Mouse (Mus musculus): ENCODE data around the gene Nme8. TPM values are rescaled to one million over a fixed set of nuclear protein-coding genes. Genes with fewer than 3 reads are reported as not detected.

Nme8 gene
- 0.14 TPM in 1 of 2 replicates, not detected in the other for polyA plus RNA-seq (2015; fragmentation: Nextera tagmentation; extraction: Ambion mirVana)

DNA sequence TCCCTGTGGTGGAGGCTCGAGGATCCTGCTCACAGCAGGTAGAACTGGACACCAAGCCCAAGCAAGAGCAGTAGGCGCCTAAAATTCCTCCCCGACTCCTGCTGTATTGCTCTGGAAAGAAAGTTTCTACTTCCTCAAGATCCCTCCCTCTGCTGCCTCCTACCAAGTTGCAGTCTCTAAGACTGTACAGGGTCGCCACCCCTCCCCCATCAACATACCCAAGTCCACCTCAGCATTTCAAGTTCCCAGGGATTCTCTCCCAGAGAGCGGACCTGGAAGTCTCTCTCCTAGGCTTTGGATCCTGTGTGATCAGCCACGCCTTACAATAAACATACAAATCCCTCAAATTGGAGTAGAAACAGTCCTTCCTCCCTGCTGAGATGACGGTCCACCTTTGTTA is at the start of gene Nme8:
Gene Nme8, minus strand, starts transcription at position 5 of the 400 bp plus-strand sequence.
- Histone ChIP-seq H3K4me2 (no peak within 1 kb of the TSS), H3K27me3 (0 out of 2 replicates have a peak, but pooled peaks cover 5% of the 10 kb centered on the region), H3K9me3 (no peaks in the 10 kb centered on the region), H3K27ac (no peak within 1 kb of the TSS), H3K9ac (no peak within 1 kb of the TSS), H3K36me3 (no peaks in the 10 kb centered on the region), H3K4me3 (no peak within 1 kb of the TSS), H3K4me1 (replicated peaks) (no peaks in the 10 kb centered on the region)
- 29% methylated on average over 7 of the region's 7 CpGs for WGBS
- ATAC-seq (ENCODE audit: low FRiP score), result no peak

- no peak overlapping the region for H3K4me2 ChIP-seq
- 39% methylated on average over 2 of the region's 2 CpGs for WGBS
- H3K27me3 ChIP-seq, result no peaks in the 10 kb centered on the region
- no peak overlapping the region for H3K4me3 ChIP-seq
- H3K4me1 ChIP-seq (replicated peaks), result no peaks in the 10 kb centered on the region
- H3K9me3 ChIP-seq, result no peaks in the 10 kb centered on the region
- no peak for ATAC-seq (ENCODE audit: low FRiP score)
- H3K27ac ChIP-seq, result no peak overlapping the region
- H3K36me3 ChIP-seq, result no peaks in the 10 kb centered on the region
- H3K9ac ChIP-seq, result no peak overlapping the region
Measured at GRCm38 (mm10) chr13:19745741-19746140, 48.1 kb upstream of the Nme8 start.

GRCm38 (mm10) chr13:19744536-19744935 is 46.9 kb upstream of the Nme8 start:
- Histone ChIP-seq H3K27ac (no peak overlapping the region), H3K27me3 (no peaks in the 10 kb centered on the region), H3K4me1 (replicated peaks) (no peaks in the 10 kb centered on the region), H3K36me3 (no peaks in the 10 kb centered on the region), H3K9me3 (no peaks in the 10 kb centered on the region), H3K4me3 (no peak overlapping the region), H3K4me2 (no peak overlapping the region), H3K9ac (no peak overlapping the region)
- no peak for ATAC-seq (ENCODE audit: low FRiP score)
- WGBS, result 94% methylated on average over 5 of the region's 5 CpGs

DNA sequence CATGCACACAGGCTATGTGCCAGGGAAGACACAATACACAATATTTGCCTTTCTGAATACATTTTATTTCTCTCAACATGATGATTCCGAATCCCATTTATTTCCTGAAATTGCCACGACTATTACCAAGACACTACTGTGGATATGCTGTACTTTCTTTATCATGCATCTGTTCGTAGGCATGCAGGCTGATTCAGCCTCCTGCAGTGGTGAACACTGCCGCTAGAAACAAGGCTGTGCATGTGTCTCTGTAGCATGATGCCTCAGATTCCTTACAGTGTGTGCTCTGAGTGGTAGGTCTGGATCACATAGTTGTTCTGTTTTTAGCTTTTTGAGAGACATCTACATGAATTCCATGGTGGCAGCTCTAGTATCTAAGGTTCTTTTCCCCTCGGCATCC is 37.0 kb upstream of the Nme8 start:
- H3K27me3 ChIP-seq, result no peaks in the 10 kb centered on the region
- no peaks in the 10 kb centered on the region for H3K36me3 ChIP-seq
- no peak overlapping the region for H3K4me2 ChIP-seq
- 84% methylated on average over 5 of the region's 5 CpGs for WGBS
- no peak overlapping the region for H3K9ac ChIP-seq
- H3K4me3 ChIP-seq, result no peak overlapping the region
- no peak overlapping the region for H3K27ac ChIP-seq
- ATAC-seq (ENCODE audit: low FRiP score), result no peak
- no peaks in the 10 kb centered on the region for H3K9me3 ChIP-seq
- H3K4me1 ChIP-seq (replicated peaks), result no peaks in the 10 kb centered on the region

GRCm38 (mm10) chr13:19730826-19731225 is 33.2 kb upstream of the Nme8 start:
- no peak overlapping the region for H3K27ac ChIP-seq
- no peak overlapping the region for H3K9ac ChIP-seq
- H3K4me1 ChIP-seq (replicated peaks), result no peaks in the 10 kb centered on the region
- no peaks in the 10 kb centered on the region for H3K9me3 ChIP-seq
- ATAC-seq (ENCODE audit: low FRiP score), result no peak
- H3K4me2 ChIP-seq, result no peak overlapping the region
- H3K36me3 ChIP-seq, result no peaks in the 10 kb centered on the region
- H3K4me3 ChIP-seq, result no peak overlapping the region
- no peaks in the 10 kb centered on the region for H3K27me3 ChIP-seq
- 88% methylated on average over 2 of the region's 2 CpGs for WGBS

GRCm38 (mm10) chr13:19718954-19719353 is 21.4 kb upstream of the Nme8 start:
- Histone ChIP-seq H3K36me3 (no peaks in the 10 kb centered on the region), H3K27me3 (no peaks in the 10 kb centered on the region), H3K4me3 (no peak overlapping the region), H3K4me1 (replicated peaks) (0 out of 2 replicates have a peak, but pooled peaks cover 3% of the 10 kb centered on the region), H3K4me2 (no peak overlapping the region), H3K9ac (no peak overlapping the region), H3K27ac (no peak overlapping the region), H3K9me3 (no peaks in the 10 kb centered on the region)
- 77% methylated on average over 5 of the region's 5 CpGs for WGBS
- ATAC-seq (ENCODE audit: low FRiP score), result no peak

GRCm38 (mm10) chr13:19717201-19717600 is 19.6 kb upstream of the Nme8 start:
- Histone ChIP-seq H3K9me3 (no peaks in the 10 kb centered on the region), H3K4me2 (no peak overlapping the region), H3K27me3 (no peaks in the 10 kb centered on the region), H3K4me1 (replicated peaks) (0 out of 2 replicates have a peak, but pooled peaks cover 3% of the 10 kb centered on the region), H3K27ac (no peak overlapping the region), H3K9ac (no peak overlapping the region), H3K4me3 (no peak overlapping the region), H3K36me3 (no peaks in the 10 kb centered on the region)
- 0 out of 2 replicates have a peak, but pooled peaks have one; percentile 36 for ATAC-seq (ENCODE audit: low FRiP score)
- WGBS, result 77% methylated on average over 2 of the region's 2 CpGs

GRCm38 (mm10) chr13:19703806-19704205 is 6.2 kb upstream of the Nme8 start:
- H3K9me3 ChIP-seq, result no peaks in the 10 kb centered on the region
- WGBS, result 47% methylated on average over 4 of the region's 4 CpGs
- no peak overlapping the region for H3K27ac ChIP-seq
- H3K9ac ChIP-seq, result no peak overlapping the region
- H3K4me3 ChIP-seq, result no peak overlapping the region
- ATAC-seq (ENCODE audit: low FRiP score), result no peak
- no peaks in the 10 kb centered on the region for H3K36me3 ChIP-seq
- no peak overlapping the region for H3K4me2 ChIP-seq
- H3K4me1 ChIP-seq (replicated peaks), result no peaks in the 10 kb centered on the region
- no peaks in the 10 kb centered on the region for H3K27me3 ChIP-seq

DNA sequence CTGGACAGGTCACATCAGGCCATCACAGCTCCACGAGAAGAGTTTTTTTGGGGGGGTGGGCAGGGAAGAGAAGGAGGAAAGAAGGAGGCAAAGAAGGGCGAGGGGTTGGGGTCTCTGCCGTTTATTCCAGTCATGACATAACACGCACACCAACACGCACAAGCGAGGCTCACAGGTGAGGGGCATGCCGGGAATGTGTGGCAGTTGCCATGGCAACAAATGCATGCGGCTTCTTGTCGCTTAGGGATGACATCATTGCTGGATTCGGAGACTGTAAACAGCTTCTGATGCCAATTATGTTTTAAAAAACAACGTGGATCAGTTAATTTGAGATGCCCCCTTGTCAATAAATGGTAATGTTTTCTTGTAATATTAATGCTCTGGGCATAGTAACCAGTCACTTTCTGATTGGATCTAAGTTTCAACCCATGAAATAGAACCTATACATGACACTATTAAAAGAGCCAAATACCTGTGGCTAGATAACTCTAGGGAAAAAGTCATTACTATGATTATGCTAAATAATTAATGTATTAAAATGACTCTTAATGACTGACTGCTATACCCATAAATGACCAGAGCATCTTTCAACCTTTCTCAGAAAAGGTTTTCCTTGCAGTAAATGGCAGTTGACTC is 4.0 kb upstream of the Nme8 start:
- no peak overlapping the region for H3K9ac ChIP-seq
- H3K4me1 ChIP-seq (replicated peaks), result no peaks in the 10 kb centered on the region
- no peaks in the 10 kb centered on the region for H3K9me3 ChIP-seq
- WGBS, result 65% methylated on average over 11 of the region's 11 CpGs
- H3K4me3 ChIP-seq, result no peak overlapping the region
- 0 out of 2 replicates have a peak, but pooled peaks cover 5% of the 10 kb centered on the region for H3K27me3 ChIP-seq
- no peaks in the 10 kb centered on the region for H3K36me3 ChIP-seq
- H3K4me2 ChIP-seq, result no peak overlapping the region; the same call in 1 of the 2 replicates
- H3K27ac ChIP-seq, result no peak overlapping the region
- ATAC-seq (ENCODE audit: low FRiP score), result peak; percentile 72

- Histone ChIP-seq H3K27ac (no peak overlapping the region), H3K4me2 (no peak overlapping the region; the same call in 1 of the 2 replicates), H3K9ac (no peak overlapping the region), H3K4me3 (no peak overlapping the region), H3K4me1 (replicated peaks) (no peaks in the 10 kb centered on the region), H3K9me3 (no peaks in the 10 kb centered on the region), H3K27me3 (0 out of 2 replicates have a peak, but pooled peaks cover 5% of the 10 kb centered on the region), H3K36me3 (no peaks in the 10 kb centered on the region)
- WGBS, result 79% methylated on average over 4 of the region's 4 CpGs
- ATAC-seq (ENCODE audit: low FRiP score), result 0 out of 2 replicates have a peak, but pooled peaks have one; percentile 3
Measured at GRCm38 (mm10) chr13:19700733-19701442, 3.3 kb upstream of the Nme8 start.

DNA sequence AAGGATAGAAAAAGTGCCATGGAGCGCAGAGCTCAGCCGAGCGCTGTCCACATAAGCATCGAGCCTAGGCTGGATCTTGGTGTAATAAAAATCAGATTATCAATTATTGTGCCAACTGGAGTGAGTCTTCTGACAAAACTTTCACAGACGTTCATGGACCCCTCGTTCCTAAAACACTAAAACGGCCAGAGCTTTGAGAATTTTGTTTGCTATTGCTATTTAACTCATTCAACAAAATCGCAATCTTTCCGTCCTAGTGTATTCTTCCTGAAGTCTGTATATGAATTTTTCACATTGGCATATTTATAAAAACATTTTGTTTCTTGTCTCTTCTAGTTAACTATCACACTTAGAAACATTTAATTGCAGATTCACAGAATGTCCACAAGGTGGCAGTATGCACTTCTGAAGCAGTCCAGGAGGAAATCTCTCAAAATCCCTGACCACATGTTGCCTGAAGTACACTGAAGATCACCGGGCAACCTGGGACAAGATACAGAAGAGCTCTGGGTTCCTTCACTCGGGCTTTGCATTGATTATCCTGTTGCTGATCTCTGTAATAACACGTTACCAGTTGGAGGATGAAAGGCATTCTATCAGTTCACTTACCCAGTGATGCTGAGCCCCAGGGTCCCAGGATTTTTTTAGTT is 1.1 kb upstream of the Nme8 start:
- H3K4me2 ChIP-seq, result no peak overlapping the region
- H3K36me3 ChIP-seq, result no peaks in the 10 kb centered on the region
- H3K27ac ChIP-seq, result no peak overlapping the region
- H3K4me1 ChIP-seq (replicated peaks), result no peaks in the 10 kb centered on the region
- H3K27me3 ChIP-seq, result 0 out of 2 replicates have a peak, but pooled peaks cover 5% of the 10 kb centered on the region
- H3K4me3 ChIP-seq, result no peak overlapping the region
- 31% methylated on average over 12 of the region's 12 CpGs for WGBS
- H3K9ac ChIP-seq, result no peak overlapping the region
- no peaks in the 10 kb centered on the region for H3K9me3 ChIP-seq
- ATAC-seq (ENCODE audit: low FRiP score), result peak; percentile 55; the same call in 1 of the 2 replicates

DNA sequence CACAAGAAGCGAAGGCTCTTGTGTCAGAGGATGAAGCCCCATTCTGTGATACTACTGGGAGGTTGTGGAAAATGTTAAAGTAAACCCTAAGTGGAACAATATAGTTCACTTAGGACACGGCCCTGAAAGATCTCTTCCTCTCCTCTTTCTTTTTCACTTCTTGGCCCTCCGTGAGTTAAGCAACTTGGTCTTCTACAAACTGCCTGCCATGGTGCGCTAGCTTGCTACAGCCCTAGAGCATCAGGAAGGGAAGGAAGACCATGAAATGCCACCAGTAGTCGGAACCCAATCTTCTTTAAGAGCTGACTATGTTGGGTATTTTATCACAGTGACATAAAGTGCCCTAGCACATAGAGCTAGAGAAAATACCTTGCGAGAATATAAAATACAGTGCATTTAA is 7.2 kb downstream of the Nme8 start:
- Histone ChIP-seq H3K9ac (no peak overlapping the region), H3K4me3 (no peak overlapping the region), H3K27ac (no peak overlapping the region), H3K9me3 (no peaks in the 10 kb centered on the region), H3K4me2 (no peak overlapping the region), H3K4me1 (replicated peaks) (no peaks in the 10 kb centered on the region), H3K27me3 (no peaks in the 10 kb centered on the region), H3K36me3 (no peaks in the 10 kb centered on the region)
- WGBS, result 87% methylated on average over 6 of the region's 6 CpGs
- ATAC-seq (ENCODE audit: low FRiP score), result no peak

Data from hindbrain, embryonic 13.5 days (tissue).